Mouse (Mus musculus): ENCODE results near the gene Arf3. TPM values are rescaled to one million over a fixed set of nuclear protein-coding genes. Genes with fewer than 3 reads are reported as not detected.

Arf3 gene
- polyA plus RNA-seq, 1 experiment: 72.0 TPM

DNA sequence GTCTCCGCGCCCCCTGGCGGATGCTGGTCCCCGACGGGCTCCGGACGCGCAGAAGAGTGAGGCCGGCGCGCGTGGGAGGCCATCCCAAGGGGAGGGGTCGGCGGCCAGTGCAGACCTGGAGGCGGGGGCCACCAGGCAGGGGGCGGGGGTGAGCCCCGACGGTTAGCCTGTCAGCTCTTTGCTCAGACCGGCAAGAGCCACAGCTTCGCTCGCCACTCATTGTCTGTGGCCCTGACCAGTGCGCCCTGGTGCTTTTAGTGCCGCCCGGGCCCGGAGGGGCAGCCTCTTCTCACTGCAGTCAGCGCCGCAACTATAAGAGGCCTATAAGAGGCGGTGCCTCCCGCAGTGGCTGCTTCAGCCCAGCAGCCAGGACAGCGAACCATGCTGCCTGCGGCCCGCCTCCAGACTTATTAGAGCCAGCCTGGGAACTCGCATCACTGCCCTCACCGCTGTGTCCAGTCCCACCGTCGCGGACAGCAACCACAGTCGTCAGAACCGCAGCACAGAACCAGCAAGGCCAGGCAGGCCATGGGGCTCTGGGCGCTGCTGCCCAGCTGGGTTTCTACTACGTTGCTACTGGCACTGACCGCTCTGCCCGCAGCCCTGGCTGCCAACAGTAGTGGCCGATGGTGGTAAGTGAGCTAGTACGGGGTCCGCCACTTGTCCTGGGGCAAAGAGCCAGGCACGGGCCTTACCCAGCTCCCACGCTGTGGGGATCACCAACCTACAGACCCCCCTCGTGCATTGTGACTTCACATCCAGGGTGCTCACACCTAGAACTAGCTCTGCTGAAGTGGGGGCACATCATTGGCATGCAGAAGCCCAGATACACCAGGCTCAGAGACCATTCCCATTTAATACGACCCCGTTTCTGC is 26.9 kb upstream of the Arf3 start, which contains the start of gene Wnt1:
Gene Wnt1 (plus strand): TSS at position 197 of the 875 bp plus-strand sequence.
- Histone ChIP-seq H3K36me3 (ENCODE audit: control insufficient read depth, insufficient read depth) (no peaks in the 10 kb centered on the region), H3K4me2 (ENCODE audit: low read depth) (peak within 1 kb of the TSS; percentile 54), H3K4me3 (no peak within 1 kb of the TSS), H3K79me2 (ENCODE audit: control insufficient read depth, insufficient read depth) (no peaks in the 10 kb centered on the region), H3K27me3 (ENCODE audit: control insufficient read depth, insufficient read depth, insufficient read length) (peaks cover 48% of the 10 kb centered on the region), H3ac (ENCODE audit: control insufficient read depth, insufficient read length) (no peak within 1 kb of the TSS)
- TF ChIP-seq E2F4 (IDR thresholded peaks at IDR 0.05; ENCODE audit: insufficient read depth): no peak
- TF ChIP-seq TCF12 (IDR thresholded peaks at IDR 0.05; ENCODE audit: insufficient read depth, poor library complexity, severe bottlenecking): no peak
- TF ChIP-seq CEBPB (IDR thresholded peaks at IDR 0.05; ENCODE audit: insufficient read depth, poor library complexity, severe bottlenecking): no peak
- TF ChIP-seq MAX (IDR thresholded peaks at IDR 0.05; ENCODE audit: low read depth): no peak
- TF ChIP-seq SRF (IDR thresholded peaks at IDR 0.05; ENCODE audit: control insufficient read depth, insufficient read length, low read depth): no peak
- TF ChIP-seq MYOG (IDR thresholded peaks at IDR 0.05; ENCODE audit: control insufficient read depth in 1 of 3, insufficient read depth in 1 of 3, insufficient read length in 2 of 3, low read depth in 2 of 3): peak in 1 of 3 experiments; percentile 18
- peak in 1 of 3 experiments; percentile 36 for TF ChIP-seq MYOD1 (IDR thresholded peaks at IDR 0.05; ENCODE audit: control insufficient read depth in 1 of 3, insufficient read length in 2 of 3, low read depth in 2 of 3)
- TF ChIP-seq POLR2A (IDR thresholded peaks at IDR 0.05; ENCODE audit: insufficient read length, low read depth): no peak
- no peak for TF ChIP-seq REST (IDR thresholded peaks at IDR 0.05; ENCODE audit: insufficient read depth, insufficient read length)
- no peak for TF ChIP-seq TCF3 (IDR thresholded peaks at IDR 0.05; ENCODE audit: insufficient read length, low read depth)
- TF ChIP-seq USF1 (IDR thresholded peaks at IDR 0.05; ENCODE audit: low read depth): no peak
- no peak for TF ChIP-seq POLR2AphosphoS2 (IDR thresholded peaks at IDR 0.05; ENCODE audit: insufficient read length, low read depth)

DNA sequence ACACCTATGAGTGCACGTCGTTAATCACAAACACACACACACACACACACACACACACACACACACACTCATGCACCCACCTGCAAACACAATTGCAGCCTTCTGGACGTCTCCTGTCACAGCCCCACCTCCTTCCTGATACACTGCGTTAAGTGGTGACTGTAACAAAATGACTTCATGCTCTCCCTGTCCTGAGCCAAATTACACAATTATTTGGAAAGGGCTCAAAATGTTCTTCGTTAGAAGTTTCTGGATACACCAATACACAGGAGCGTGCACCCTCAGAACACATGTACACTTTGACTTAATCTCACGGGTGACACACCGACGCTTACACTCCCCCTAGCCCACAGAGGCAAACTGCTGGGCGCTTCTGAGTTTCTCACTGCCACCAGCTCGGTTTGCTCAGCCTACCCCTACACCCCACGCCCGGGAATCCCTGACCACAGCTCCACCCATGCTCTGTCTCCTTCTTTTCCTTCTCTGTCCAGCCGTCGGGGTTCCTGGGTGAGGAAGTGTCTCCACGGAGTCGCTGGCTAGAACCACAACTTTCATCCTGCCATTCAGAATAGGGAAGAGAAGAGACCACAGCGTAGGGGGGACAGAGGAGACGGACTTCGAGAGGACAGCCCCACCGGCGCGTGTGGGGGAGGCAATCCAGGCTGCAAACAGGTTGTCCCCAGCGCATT is 26.1 kb upstream of the Arf3 start:
- no peak overlapping the region for H3K4me3 ChIP-seq
- peaks cover 48% of the 10 kb centered on the region for H3K27me3 ChIP-seq (ENCODE audit: control insufficient read depth, insufficient read depth, insufficient read length)
- peak overlapping the region; percentile 46 for H3K4me2 ChIP-seq (ENCODE audit: low read depth)
- H3K79me2 ChIP-seq (ENCODE audit: control insufficient read depth, insufficient read depth): no peaks in the 10 kb centered on the region
- TF ChIP-seq TCF3 (IDR thresholded peaks at IDR 0.05; ENCODE audit: insufficient read length, low read depth) (no peak), MYOD1 (IDR thresholded peaks at IDR 0.05; ENCODE audit: control insufficient read depth in 1 of 3, insufficient read length in 2 of 3, low read depth in 2 of 3) (peak in 2 of 3 experiments; percentile 19 to 26)
- no peaks in the 10 kb centered on the region for H3K36me3 ChIP-seq (ENCODE audit: control insufficient read depth, insufficient read depth)
- H3ac ChIP-seq (ENCODE audit: control insufficient read depth, insufficient read length): no peak overlapping the region

DNA sequence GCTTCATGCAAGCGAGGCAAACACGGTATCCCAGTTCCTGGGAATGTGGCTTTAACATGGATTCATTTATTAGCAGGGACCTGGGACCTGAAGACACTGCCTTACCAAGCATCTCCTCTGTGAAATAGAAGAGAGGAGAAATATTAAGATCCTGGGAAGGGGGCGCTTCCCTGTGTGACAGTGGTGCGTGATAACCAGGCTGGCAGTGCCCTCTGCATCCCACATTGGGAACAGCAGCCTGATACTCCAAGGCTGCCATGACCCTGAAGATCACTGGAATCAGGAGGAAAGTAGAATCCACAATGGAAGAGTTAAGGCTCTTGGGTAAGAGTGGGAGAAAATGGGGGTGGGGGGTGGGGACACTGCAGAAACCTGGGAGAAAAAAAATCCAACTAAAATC is 24.9 kb upstream of the Arf3 start:
- H3K79me2 ChIP-seq (ENCODE audit: control insufficient read depth, insufficient read depth): no peaks in the 10 kb centered on the region
- H3K36me3 ChIP-seq (ENCODE audit: control insufficient read depth, insufficient read depth): no peaks in the 10 kb centered on the region
- no peak overlapping the region for H3K4me2 ChIP-seq (ENCODE audit: low read depth)
- no peak overlapping the region for H3K4me3 ChIP-seq
- peaks cover 43% of the 10 kb centered on the region for H3K27me3 ChIP-seq (ENCODE audit: control insufficient read depth, insufficient read depth, insufficient read length)
- TF ChIP-seq REST (IDR thresholded peaks at IDR 0.05; ENCODE audit: insufficient read depth, insufficient read length) (no peak), MYOD1 (IDR thresholded peaks at IDR 0.05; ENCODE audit: control insufficient read depth in 1 of 3, insufficient read length in 2 of 3, low read depth in 2 of 3) (no peak), TCF3 (IDR thresholded peaks at IDR 0.05; ENCODE audit: insufficient read length, low read depth) (no peak), USF1 (IDR thresholded peaks at IDR 0.05; ENCODE audit: low read depth) (no peak), TCF12 (IDR thresholded peaks at IDR 0.05; ENCODE audit: insufficient read depth, poor library complexity, severe bottlenecking) (no peak), POLR2A (IDR thresholded peaks at IDR 0.05; ENCODE audit: insufficient read length, low read depth) (no peak), E2F4 (IDR thresholded peaks at IDR 0.05; ENCODE audit: insufficient read depth) (no peak), CEBPB (IDR thresholded peaks at IDR 0.05; ENCODE audit: insufficient read depth, poor library complexity, severe bottlenecking) (no peak), POLR2AphosphoS2 (IDR thresholded peaks at IDR 0.05; ENCODE audit: insufficient read length, low read depth) (no peak), SRF (IDR thresholded peaks at IDR 0.05; ENCODE audit: control insufficient read depth, insufficient read length, low read depth) (no peak), MAX (IDR thresholded peaks at IDR 0.05; ENCODE audit: low read depth) (no peak), MYOG (IDR thresholded peaks at IDR 0.05; ENCODE audit: control insufficient read depth in 1 of 3, insufficient read depth in 1 of 3, insufficient read length in 2 of 3, low read depth in 2 of 3) (no peak)
- no peak overlapping the region for H3ac ChIP-seq (ENCODE audit: control insufficient read depth, insufficient read length)

DNA sequence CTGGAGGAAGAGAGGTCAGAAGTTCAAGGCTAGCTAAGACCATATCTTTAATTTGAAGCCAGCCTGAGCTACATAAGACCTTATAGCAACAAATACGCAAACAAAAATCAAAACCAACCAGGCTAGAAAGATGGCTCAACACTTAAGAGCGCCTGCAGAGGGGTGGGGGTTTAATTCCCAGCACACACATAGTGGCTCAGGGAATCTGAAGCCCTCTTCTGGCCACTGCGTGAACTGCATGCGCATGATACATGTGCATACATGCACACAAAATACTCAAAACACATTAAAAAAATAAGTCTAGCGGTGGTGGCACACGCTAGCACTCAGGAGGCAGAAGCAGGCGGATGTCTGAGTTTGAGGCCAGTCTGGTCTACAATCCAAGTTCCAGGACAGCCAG is 22.7 kb upstream of the Arf3 start:
- TF ChIP-seq USF1 (IDR thresholded peaks at IDR 0.05; ENCODE audit: low read depth): no peak
- no peak for TF ChIP-seq REST (IDR thresholded peaks at IDR 0.05; ENCODE audit: insufficient read depth, insufficient read length)
- TF ChIP-seq CEBPB (IDR thresholded peaks at IDR 0.05; ENCODE audit: insufficient read depth, poor library complexity, severe bottlenecking): no peak
- TF ChIP-seq POLR2A (IDR thresholded peaks at IDR 0.05; ENCODE audit: insufficient read length, low read depth): no peak
- TF ChIP-seq TCF3 (IDR thresholded peaks at IDR 0.05; ENCODE audit: insufficient read length, low read depth): no peak
- TF ChIP-seq MAX (IDR thresholded peaks at IDR 0.05; ENCODE audit: low read depth): no peak
- TF ChIP-seq SRF (IDR thresholded peaks at IDR 0.05; ENCODE audit: control insufficient read depth, insufficient read length, low read depth): no peak
- TF ChIP-seq MYOG (IDR thresholded peaks at IDR 0.05; ENCODE audit: control insufficient read depth in 1 of 3, insufficient read depth in 1 of 3, insufficient read length in 2 of 3, low read depth in 2 of 3): no peak
- TF ChIP-seq TCF12 (IDR thresholded peaks at IDR 0.05; ENCODE audit: insufficient read depth, poor library complexity, severe bottlenecking): no peak
- TF ChIP-seq MYOD1 (IDR thresholded peaks at IDR 0.05; ENCODE audit: control insufficient read depth in 1 of 3, insufficient read length in 2 of 3, low read depth in 2 of 3): no peak
- TF ChIP-seq E2F4 (IDR thresholded peaks at IDR 0.05; ENCODE audit: insufficient read depth): no peak
- TF ChIP-seq POLR2AphosphoS2 (IDR thresholded peaks at IDR 0.05; ENCODE audit: insufficient read length, low read depth): no peak
- H3K27me3 ChIP-seq (ENCODE audit: control insufficient read depth, insufficient read depth, insufficient read length): peaks cover 21% of the 10 kb centered on the region
- no peaks in the 10 kb centered on the region for H3K36me3 ChIP-seq (ENCODE audit: control insufficient read depth, insufficient read depth)
- no peak overlapping the region for H3ac ChIP-seq (ENCODE audit: control insufficient read depth, insufficient read length)
- no peak overlapping the region for H3K4me3 ChIP-seq
- no peak overlapping the region for H3K4me2 ChIP-seq (ENCODE audit: low read depth)
- no peaks in the 10 kb centered on the region for H3K79me2 ChIP-seq (ENCODE audit: control insufficient read depth, insufficient read depth)
